Mouse (Mus musculus) intestine, embryonic 16.5 days (tissue): Measurements from ENCODE around the gene Mrrf. TPM values are rescaled to one million over a fixed set of nuclear protein-coding genes. Genes with fewer than 3 reads are reported as not detected.
A peak's percentile ranks its signal among the peaks of the same experiment; 100 is the strongest.

Source experiments
- ATAC-seq: fragments of 200-750 bp; cut with Nextera tagmentation; 2 replicates; pipeline ENCODE4 v1.8.0; 2017; ENCODE audit warnings: moderate TSS enrichment, moderate library complexity
- H3K27ac ChIP-seq: fragments of 300-500 bp; sonication (generic); 2 replicates; pipeline ENCODE4 v1.5.1; 2014; ENCODE audit warnings: mild to moderate bottlenecking, low read length
- H3K27me3 ChIP-seq: fragments of 300-500 bp; sonication (generic); replicated peaks from 2 replicates; pipeline ENCODE4 v1.6.1; 2014; ENCODE audit warnings: low read length, control low read depth, mixed read lengths; ENCODE audit not compliant: control insufficient read depth, insufficient read depth
- H3K36me3 ChIP-seq: fragments of 300-500 bp; sonication (generic); 2 replicates; pipeline ENCODE4 v1.6.1; 2014; ENCODE audit warnings: low read length, control low read depth; ENCODE audit not compliant: control insufficient read depth, insufficient read depth
- H3K4me1 ChIP-seq: fragments of 300-500 bp; sonication (generic); 2 replicates; pipeline ENCODE4 v1.6.1; 2014; ENCODE audit warnings: low read length, control low read depth, mixed read lengths; ENCODE audit not compliant: control insufficient read depth, insufficient read depth
- H3K4me2 ChIP-seq: fragments of 300-500 bp; sonication (generic); 2 replicates; pipeline ENCODE4 v1.6.1; 2014; ENCODE audit warnings: low read depth, low read length, control low read depth
- H3K4me3 ChIP-seq: fragments of 300-500 bp; sonication (generic); 2 replicates; pipeline ENCODE4 v1.5.1; 2014; ENCODE audit warnings: mild to moderate bottlenecking, low read length
- H3K9ac ChIP-seq: fragments of 300-500 bp; sonication (generic); 2 replicates; pipeline ENCODE4 v1.6.1; 2014; ENCODE audit warnings: low read depth, low read length
- H3K9me3 ChIP-seq: fragments of 300-500 bp; sonication (generic); 2 replicates; pipeline ENCODE4 v1.6.1; 2016; ENCODE audit warnings: low read length, control low read depth; ENCODE audit not compliant: control insufficient read depth
- WGBS: fragments of 180-500 bp; shearing (Covaris S2); extraction: QIAGEN DNeasy Blood & Tissue Kit; methylation state at CpG from one replicate; pipeline ENCODE4 v1.1.7; 2014; 5-methylcytosine and 5-hydroxymethylcytosine counted together
- polyA plus RNA-seq: library from polyadenylated mRNA; unstranded; fragments of >200 nt; fragmentation: Nextera tagmentation; extraction: Ambion mirVana; gene quantifications from 2 replicates; pipeline ENCODE4 v1.2.1, GENCODE M21; 2015

The Mrrf gene
- polyA plus RNA-seq, 1 experiment from 2014 or later = 32.3 TPM

DNA sequence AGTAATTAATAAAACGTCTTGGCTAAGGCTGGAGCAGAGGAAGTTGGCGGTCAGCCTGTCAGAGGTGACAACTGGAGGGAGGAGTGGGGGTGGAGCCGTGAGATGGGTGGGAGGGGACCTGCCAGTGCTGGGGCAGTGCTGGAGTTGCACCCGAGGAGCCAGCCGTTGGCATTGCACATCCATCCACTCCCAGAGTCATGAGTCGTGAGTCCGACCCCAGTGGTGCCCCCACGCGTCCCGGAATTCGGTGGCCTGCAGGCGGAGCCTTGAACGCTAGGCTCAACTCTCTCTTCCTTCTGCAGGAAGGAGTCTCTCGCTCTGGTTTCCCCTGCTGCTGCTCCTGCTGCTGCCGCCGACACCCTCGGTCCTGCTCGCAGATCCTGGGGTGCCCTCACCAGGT, 94.2 kb downstream of the Mrrf start, which contains the start of gene Ptgs1:
TSS of gene Ptgs1 (plus strand) at position 61 of the 400 bp plus-strand sequence.
- ATAC-seq = peak; percentile 67
- Histone ChIP-seq H3K4me3 (peak within 1 kb of the TSS; percentile 59), H3K9me3 (no peaks in the 10 kb centered on the region), H3K9ac (peak within 1 kb of the TSS; percentile 77), H3K36me3 (no peaks in the 10 kb centered on the region), H3K27ac (peak within 1 kb of the TSS; percentile 23), H3K4me2 (peak within 1 kb of the TSS; percentile 81), H3K4me1 (peaks cover 15% of the 10 kb centered on the region), H3K27me3 (no peaks in the 10 kb centered on the region)
- WGBS = under 1% methylated on average over 18 of the region's 18 CpGs

- H3K36me3 ChIP-seq = no peaks in the 10 kb centered on the region
- ATAC-seq = no peak
- peaks cover 15% of the 10 kb centered on the region for H3K4me1 ChIP-seq
- no peaks in the 10 kb centered on the region for H3K9me3 ChIP-seq
- H3K27me3 ChIP-seq = no peaks in the 10 kb centered on the region
- WGBS = 25% methylated on average over 8 of the region's 10 CpGs
- peak overlapping the region; percentile 77 for H3K9ac ChIP-seq
- H3K27ac ChIP-seq = peak overlapping the region; percentile 23
- H3K4me3 ChIP-seq = peak overlapping the region; percentile 59
- H3K4me2 ChIP-seq = peak overlapping the region; percentile 81
Measured at GRCm38 (mm10) chr2:36230967-36231366, 94.8 kb downstream of the Mrrf start.

DNA sequence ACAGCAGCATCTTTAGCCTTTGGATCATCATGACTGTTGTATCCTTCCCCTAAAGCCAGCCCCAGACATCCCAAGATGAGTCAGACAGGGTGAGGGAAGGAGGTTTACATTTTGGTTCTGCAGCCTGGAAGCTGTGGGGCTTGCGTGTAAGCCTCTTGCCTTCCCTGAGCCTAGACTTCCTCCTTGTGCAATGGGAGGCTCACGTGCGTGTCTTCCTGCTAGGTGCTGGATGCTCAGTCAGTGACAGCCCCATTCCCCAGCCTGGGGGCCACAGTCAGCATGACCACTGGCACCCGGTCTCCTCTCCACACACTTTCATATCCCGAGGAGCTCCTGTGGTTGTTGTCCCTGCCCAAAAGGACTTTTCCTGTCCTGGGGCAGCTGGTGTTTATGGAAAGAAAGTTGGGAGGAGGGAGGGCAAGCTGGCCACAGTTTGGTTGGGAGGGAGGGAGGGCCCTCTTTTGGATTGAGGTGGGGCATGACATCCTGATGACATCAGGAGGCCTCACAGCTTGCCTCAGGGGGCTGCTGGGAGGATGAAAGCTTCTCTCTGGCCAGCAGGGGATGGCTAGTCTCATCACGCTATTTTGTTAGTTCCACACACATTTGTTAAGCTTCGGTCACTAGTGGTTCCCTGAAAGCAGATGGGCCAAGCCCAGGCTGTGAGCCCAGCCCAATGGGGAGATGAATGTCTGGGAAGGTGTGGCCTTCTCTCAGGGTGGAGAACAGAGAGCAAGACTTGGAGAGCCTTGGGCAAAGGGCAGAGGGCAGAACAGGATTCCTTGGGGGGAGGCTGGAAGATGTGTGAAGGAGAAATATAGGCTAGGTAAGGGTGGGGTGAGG, 98.6 kb downstream of the Mrrf start:
- Histone ChIP-seq H3K4me3 (no peak overlapping the region), H3K4me2 (no peak overlapping the region), H3K9me3 (no peaks in the 10 kb centered on the region), H3K27ac (peak overlapping the region; percentile 29; the same call in 1 of the 2 replicates), H3K27me3 (no peaks in the 10 kb centered on the region), H3K36me3 (no peaks in the 10 kb centered on the region), H3K4me1 (peaks cover 15% of the 10 kb centered on the region), H3K9ac (peak overlapping the region; percentile 15; the same call in 1 of the 2 replicates)
- ATAC-seq = peak; percentile 34; the same call in 1 of the 2 replicates
- WGBS = 47% methylated on average over 7 of the region's 7 CpGs

- Histone ChIP-seq H3K4me1 (peaks cover 10% of the 10 kb centered on the region), H3K36me3 (no peaks in the 10 kb centered on the region), H3K4me2 (no peak overlapping the region), H3K9ac (no peak overlapping the region), H3K4me3 (no peak overlapping the region), H3K27me3 (no peaks in the 10 kb centered on the region), H3K27ac (no peak overlapping the region), H3K9me3 (no peaks in the 10 kb centered on the region)
- ATAC-seq = 0 out of 2 replicates have a peak, but pooled peaks have one; percentile 19
- WGBS = 36% methylated on average over 4 of the region's 4 CpGs
Measured at GRCm38 (mm10) chr2:36235917-36236316, 99.7 kb downstream of the Mrrf start.

- no peak for ATAC-seq
- Histone ChIP-seq H3K36me3 (no peaks in the 10 kb centered on the region), H3K4me3 (no peak overlapping the region), H3K27me3 (no peaks in the 10 kb centered on the region), H3K4me1 (peaks cover 10% of the 10 kb centered on the region), H3K9me3 (no peaks in the 10 kb centered on the region), H3K9ac (no peak overlapping the region), H3K4me2 (no peak overlapping the region), H3K27ac (no peak overlapping the region)
- 88% methylated on average over 5 of the region's 5 CpGs for WGBS
Measured at GRCm38 (mm10) chr2:36236889-36237288, 100.7 kb downstream of the Mrrf start.

GRCm38 (mm10) chr2:36237557-36237956, 101.4 kb downstream of the Mrrf start:
- WGBS = 86% methylated on average over 6 of the region's 6 CpGs
- Histone ChIP-seq H3K27me3 (no peaks in the 10 kb centered on the region), H3K4me3 (no peak overlapping the region), H3K27ac (no peak overlapping the region), H3K9ac (no peak overlapping the region), H3K36me3 (no peaks in the 10 kb centered on the region), H3K9me3 (no peaks in the 10 kb centered on the region), H3K4me1 (peaks cover 10% of the 10 kb centered on the region), H3K4me2 (no peak overlapping the region)
- ATAC-seq = no peak

- Histone ChIP-seq H3K4me2 (no peak overlapping the region), H3K27ac (no peak overlapping the region), H3K27me3 (no peaks in the 10 kb centered on the region), H3K4me1 (peaks cover 10% of the 10 kb centered on the region), H3K9me3 (no peaks in the 10 kb centered on the region), H3K36me3 (no peaks in the 10 kb centered on the region), H3K9ac (no peak overlapping the region), H3K4me3 (no peak overlapping the region)
- 80% methylated on average over 3 of the region's 3 CpGs for WGBS
- no peak for ATAC-seq
Measured at GRCm38 (mm10) chr2:36238467-36238866, 102.3 kb downstream of the Mrrf start.

GRCm38 (mm10) chr2:36238951-36239350, 102.8 kb downstream of the Mrrf start:
- H3K9ac ChIP-seq = no peak overlapping the region
- no peak overlapping the region for H3K4me3 ChIP-seq
- H3K4me2 ChIP-seq = no peak overlapping the region
- H3K4me1 ChIP-seq = peaks cover 14% of the 10 kb centered on the region
- no peak overlapping the region for H3K27ac ChIP-seq
- no peak for ATAC-seq
- no peaks in the 10 kb centered on the region for H3K36me3 ChIP-seq
- no peaks in the 10 kb centered on the region for H3K9me3 ChIP-seq
- no peaks in the 10 kb centered on the region for H3K27me3 ChIP-seq
- 77% methylated on average over 2 of the region's 2 CpGs for WGBS
